Mouse (Mus musculus) forebrain, embryonic 11.5 days (tissue): ENCODE measurements at regions not wholly inside any gene's neighbourhood (a gene's known extent, or its start where the extent isn't known, plus 50 kb on each side); places are given as distances from the start of the nearest gene placed in this dataset.

ENCODE experiments used
- ATAC-seq: fragments of 200-750 bp; cut with Nextera tagmentation; replicated peaks from 2 replicates; pipeline ENCODE4 v1.8.0; 2017; ENCODE audit warnings: moderate TSS enrichment; ENCODE audit not compliant: low FRiP score
- DNase-seq: peaks from one replicate; pipeline ENCODE4 v3.0.0-alpha.2; 2017; ENCODE audit warnings: low spot score
- H3K27ac ChIP-seq: fragments of 300-500 bp; sonication (generic); 2 replicates; pipeline ENCODE4 v1.5.1; 2014; ENCODE audit warnings: low read depth, low read length
- H3K27me3 ChIP-seq: fragments of 300-500 bp; sonication (generic); 2 replicates; pipeline ENCODE4 v1.6.1; 2014; ENCODE audit warnings: mild to moderate bottlenecking, low read length, mixed read lengths; ENCODE audit not compliant: control insufficient read depth, insufficient read depth
- H3K36me3 ChIP-seq: fragments of 300-500 bp; sonication (generic); 2 replicates; pipeline ENCODE4 v1.6.1; 2014; ENCODE audit warnings: mild to moderate bottlenecking, low read length, moderate library complexity, mixed read lengths; ENCODE audit not compliant: control insufficient read depth, insufficient read depth
- H3K4me1 ChIP-seq: fragments of 300-500 bp; sonication (generic); replicated peaks from 2 replicates; pipeline ENCODE4 v1.6.1; 2014; ENCODE audit warnings: low read length, mixed read lengths; ENCODE audit not compliant: control insufficient read depth, insufficient read depth
- H3K4me2 ChIP-seq: fragments of 300-500 bp; sonication (generic); 2 replicates; pipeline ENCODE4 v1.6.1; 2014; ENCODE audit warnings: low read depth, mild to moderate bottlenecking, low read length, moderate library complexity, mixed read lengths; ENCODE audit not compliant: severe bottlenecking
- H3K4me3 ChIP-seq: fragments of 300-500 bp; sonication (generic); 2 replicates; pipeline ENCODE4 v1.5.1; 2014; ENCODE audit warnings: low read depth, low read length
- H3K9ac ChIP-seq: fragments of 300-500 bp; sonication (generic); 2 replicates; pipeline ENCODE4 v1.6.1; 2014; ENCODE audit warnings: low read length
- H3K9me3 ChIP-seq: fragments of 300-500 bp; sonication (generic); 2 replicates; pipeline ENCODE4 v1.6.1; 2016; ENCODE audit warnings: low read length, mixed read lengths; ENCODE audit not compliant: control insufficient read depth
- WGBS: fragments of 180-500 bp; shearing (Covaris S2); extraction: QIAGEN DNeasy Blood & Tissue Kit; methylation state at CpG from one replicate; pipeline ENCODE4 v1.1.7; 2014; 5-methylcytosine and 5-hydroxymethylcytosine counted together

DNA sequence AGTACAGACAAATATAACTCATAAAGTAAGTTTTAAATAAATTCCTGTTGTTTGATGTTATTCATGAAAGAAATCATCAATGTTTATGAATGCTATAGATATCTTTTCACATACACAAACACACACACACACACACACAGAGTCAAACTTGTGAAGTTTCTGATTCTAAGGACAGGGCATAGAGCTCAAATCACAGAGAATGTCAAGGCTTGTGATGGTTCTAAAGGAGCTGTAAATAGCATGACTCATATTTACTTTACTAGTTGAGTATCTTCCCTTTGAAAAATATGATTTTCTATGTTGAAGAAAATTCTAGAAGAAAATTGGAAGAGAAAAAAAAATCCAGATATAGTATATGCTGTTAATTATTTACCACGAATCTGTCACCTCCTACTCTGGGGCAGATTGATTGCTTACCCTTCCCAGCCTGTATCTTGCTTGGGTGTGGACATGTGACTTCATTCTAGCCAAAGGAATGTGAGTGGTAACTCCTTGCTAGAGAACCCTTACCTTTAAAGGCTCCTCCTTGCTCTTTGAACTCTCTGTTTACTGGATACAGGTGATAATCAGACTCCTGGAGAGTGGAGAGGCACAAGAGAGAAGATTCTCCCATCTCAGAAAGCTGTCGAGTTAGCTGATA is 259.0 kb downstream of the Gpd2 start:
- WGBS: 81% methylated on average over 2 of the region's 2 CpGs
- no peaks in the 10 kb centered on the region for H3K27me3 ChIP-seq
- H3K9me3 ChIP-seq: no peaks in the 10 kb centered on the region
- no peak for DNase-seq
- no peak overlapping the region for H3K4me2 ChIP-seq
- no peaks in the 10 kb centered on the region; the same call in 1 of the 2 replicates for H3K4me1 ChIP-seq
- H3K27ac ChIP-seq: no peak overlapping the region
- no peak overlapping the region for H3K4me3 ChIP-seq
- ATAC-seq: no peak
- H3K9ac ChIP-seq: no peak overlapping the region
- H3K36me3 ChIP-seq: no peaks in the 10 kb centered on the region

- Histone ChIP-seq H3K27ac (no peak overlapping the region), H3K4me2 (no peak overlapping the region), H3K4me3 (no peak overlapping the region), H3K9me3 (no peaks in the 10 kb centered on the region), H3K36me3 (no peaks in the 10 kb centered on the region), H3K4me1 (no peaks in the 10 kb centered on the region; the same call in 1 of the 2 replicates), H3K27me3 (no peaks in the 10 kb centered on the region), H3K9ac (no peak overlapping the region)
- DNase-seq: no peak
- no peak for ATAC-seq
- WGBS: 83% methylated on average over 1 of the region's 1 CpGs
Measured at GRCm38 (mm10) chr2:57497933-57498332, 260.5 kb downstream of the Gpd2 start.

DNA sequence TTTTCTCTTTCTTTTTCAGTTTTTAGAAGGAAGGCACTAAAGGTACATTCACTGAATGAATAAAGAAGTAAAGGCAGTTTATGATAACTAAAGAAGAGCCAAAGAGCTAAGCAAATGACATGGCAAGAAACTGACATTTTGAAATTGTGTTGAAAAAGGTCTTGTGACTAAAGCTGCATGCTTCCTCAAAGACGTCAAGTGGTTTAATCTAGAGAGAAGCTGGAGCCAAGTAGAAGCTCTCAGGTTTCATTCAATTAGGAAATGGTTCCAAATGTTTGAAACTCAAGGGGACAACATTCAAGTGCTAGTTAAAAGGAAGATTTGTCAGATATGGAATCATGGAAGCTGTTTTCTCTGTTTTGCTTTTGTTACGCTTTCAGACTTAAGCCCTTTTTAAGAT is 267.2 kb downstream of the Gpd2 start:
- Histone ChIP-seq H3K9me3 (no peaks in the 10 kb centered on the region), H3K27ac (no peak overlapping the region), H3K4me2 (no peak overlapping the region), H3K4me1 (no peaks in the 10 kb centered on the region), H3K27me3 (no peaks in the 10 kb centered on the region), H3K4me3 (no peak overlapping the region), H3K9ac (no peak overlapping the region), H3K36me3 (no peaks in the 10 kb centered on the region)
- WGBS: 76% methylated on average over 2 of the region's 2 CpGs
- ATAC-seq: no peak
- no peak for DNase-seq

- DNase-seq (no peak), ATAC-seq (peak; percentile 75)
- no peak overlapping the region for H3K4me3 ChIP-seq
- H3K36me3 ChIP-seq: no peaks in the 10 kb centered on the region
- H3K27me3 ChIP-seq: no peaks in the 10 kb centered on the region
- no peaks in the 10 kb centered on the region for H3K4me1 ChIP-seq
- H3K9me3 ChIP-seq: no peaks in the 10 kb centered on the region
- WGBS: 35% methylated on average over 3 of the region's 3 CpGs
- no peak overlapping the region for H3K27ac ChIP-seq
- no peak overlapping the region for H3K9ac ChIP-seq
- H3K4me2 ChIP-seq: no peak overlapping the region
Measured at GRCm38 (mm10) chr2:57522465-57522864, 285.0 kb downstream of the Gpd2 start.

GRCm38 (mm10) chr2:57522983-57523382 is 285.5 kb downstream of the Gpd2 start:
- DNase-seq: no peak
- Histone ChIP-seq H3K9ac (no peak overlapping the region), H3K27me3 (no peaks in the 10 kb centered on the region), H3K27ac (no peak overlapping the region), H3K9me3 (no peaks in the 10 kb centered on the region), H3K36me3 (no peaks in the 10 kb centered on the region), H3K4me2 (no peak overlapping the region), H3K4me3 (no peak overlapping the region), H3K4me1 (no peaks in the 10 kb centered on the region)
- peak; percentile 80 for ATAC-seq
- WGBS: 49% methylated on average over 8 of the region's 8 CpGs

- no peak overlapping the region for H3K4me2 ChIP-seq
- no peaks in the 10 kb centered on the region for H3K9me3 ChIP-seq
- H3K4me3 ChIP-seq: no peak overlapping the region
- no peaks in the 10 kb centered on the region for H3K27me3 ChIP-seq
- H3K9ac ChIP-seq: no peak overlapping the region
- DNase-seq (no peak), ATAC-seq (no peak)
- 16% methylated on average over 2 of the region's 2 CpGs for WGBS
- H3K4me1 ChIP-seq: no peaks in the 10 kb centered on the region
- H3K27ac ChIP-seq: no peak overlapping the region
- H3K36me3 ChIP-seq: no peaks in the 10 kb centered on the region
Measured at GRCm38 (mm10) chr2:57527966-57528365, 290.5 kb downstream of the Gpd2 start.

DNA sequence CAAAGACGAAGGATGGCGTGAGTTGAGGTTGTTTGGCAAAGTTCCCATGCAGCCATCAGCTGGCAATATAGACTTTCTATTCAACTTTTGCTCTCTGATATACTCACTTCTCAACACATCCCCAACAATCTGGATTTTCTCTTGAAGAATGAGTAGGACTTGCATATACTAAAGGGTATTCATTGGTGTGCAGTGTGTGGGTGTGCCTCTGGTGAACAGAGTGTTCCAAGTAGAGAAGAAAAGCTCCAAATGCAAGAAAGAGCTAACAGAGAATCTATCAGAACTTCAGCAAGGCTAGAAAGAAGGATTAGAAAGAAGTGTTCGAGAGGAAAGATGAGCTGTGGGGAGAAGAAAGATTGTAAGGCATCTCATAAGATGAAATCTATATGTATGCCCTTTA is 302.4 kb downstream of the Gpd2 start:
- H3K27me3 ChIP-seq: no peaks in the 10 kb centered on the region
- no peak for DNase-seq
- no peak overlapping the region for H3K4me3 ChIP-seq
- WGBS: 96% methylated on average over 3 of the region's 3 CpGs
- H3K4me2 ChIP-seq: no peak overlapping the region
- no peak for ATAC-seq
- H3K27ac ChIP-seq: no peak overlapping the region
- no peaks in the 10 kb centered on the region for H3K9me3 ChIP-seq
- H3K4me1 ChIP-seq: no peaks in the 10 kb centered on the region
- no peak overlapping the region for H3K9ac ChIP-seq
- H3K36me3 ChIP-seq: no peaks in the 10 kb centered on the region

- Histone ChIP-seq H3K27me3 (no peaks in the 10 kb centered on the region), H3K9ac (no peak overlapping the region), H3K4me1 (no peaks in the 10 kb centered on the region), H3K36me3 (no peaks in the 10 kb centered on the region), H3K4me2 (no peak overlapping the region), H3K4me3 (no peak overlapping the region), H3K9me3 (no peaks in the 10 kb centered on the region; the same call in 1 of the 2 replicates), H3K27ac (no peak overlapping the region)
- ATAC-seq: no peak
- DNase-seq: no peak
- WGBS: 89% methylated on average over 4 of the region's 4 CpGs
Measured at GRCm38 (mm10) chr2:57565258-57565657, 327.8 kb downstream of the Gpd2 start.

GRCm38 (mm10) chr2:57566103-57566502 is 328.7 kb downstream of the Gpd2 start:
- no peak overlapping the region for H3K4me2 ChIP-seq
- H3K27ac ChIP-seq: no peak overlapping the region
- WGBS: 90% methylated on average over 4 of the region's 4 CpGs
- no peaks in the 10 kb centered on the region for H3K36me3 ChIP-seq
- H3K4me1 ChIP-seq: no peaks in the 10 kb centered on the region
- no peaks in the 10 kb centered on the region; the same call in 1 of the 2 replicates for H3K9me3 ChIP-seq
- ATAC-seq: no peak
- no peak overlapping the region for H3K9ac ChIP-seq
- no peak overlapping the region for H3K4me3 ChIP-seq
- H3K27me3 ChIP-seq: no peaks in the 10 kb centered on the region
- no peak for DNase-seq
